Mouse (Mus musculus) inflammation-experienced regulatory T-cells, adult 6 months (primary cell): ENCODE results near the gene Neurl3. TPM values are rescaled to one million over a fixed set of nuclear protein-coding genes. Genes with fewer than 3 reads are reported as not detected.

Experiments
- ATAC-seq: one replicate; pipeline ENCODE4 v1.8.0; 2017
- polyA plus RNA-seq, 3 experiments: library from polyadenylated mRNA; unstranded; fragments of 100-300 nt; shearing (Covaris generic); gene quantifications; one replicate each; pipeline ENCODE4 v1.2.1; 2017

Neurl3 gene
- polyA plus RNA-seq, 3 experiments from 2014 or later, result 23.0 to 132 (median 83.6) TPM

DNA sequence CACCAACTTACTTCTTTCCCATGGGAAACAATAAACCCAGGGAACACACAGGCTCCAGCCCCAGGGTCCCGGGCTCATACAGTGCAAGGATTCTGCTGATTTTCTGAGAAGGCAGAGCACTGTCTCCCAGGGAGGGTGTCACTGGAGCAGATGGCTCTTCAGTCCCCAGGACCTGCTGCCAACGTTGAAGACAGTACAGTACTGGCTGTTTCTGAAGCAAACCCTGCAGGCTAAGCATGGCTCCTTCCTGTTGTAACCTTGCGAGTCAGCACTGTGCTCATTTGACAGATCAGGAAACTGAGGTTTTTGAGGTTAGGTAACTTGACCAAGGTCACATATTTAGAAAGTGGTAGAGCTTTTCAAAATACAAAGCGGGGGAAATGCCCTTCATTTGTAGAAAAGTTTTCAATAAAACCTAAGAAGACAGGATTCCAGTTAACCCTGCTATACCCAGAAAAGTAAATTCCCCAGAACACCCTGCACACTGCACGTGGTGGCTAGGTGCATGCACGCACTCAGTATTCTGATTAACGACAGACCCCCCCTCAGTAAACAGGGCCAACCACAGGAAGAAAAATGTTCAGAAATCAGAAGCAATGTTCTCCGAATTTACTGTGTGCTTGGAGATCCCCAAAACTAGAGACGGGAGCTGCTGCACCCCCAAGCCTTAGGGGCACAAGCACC is 22.1 kb upstream of the Neurl3 start:
- peak; percentile 78 for ATAC-seq

- ATAC-seq, result peak; percentile 66
Observed at GRCm38 (mm10) chr1:36294402-36294801, 19.9 kb upstream of the Neurl3 start.

DNA sequence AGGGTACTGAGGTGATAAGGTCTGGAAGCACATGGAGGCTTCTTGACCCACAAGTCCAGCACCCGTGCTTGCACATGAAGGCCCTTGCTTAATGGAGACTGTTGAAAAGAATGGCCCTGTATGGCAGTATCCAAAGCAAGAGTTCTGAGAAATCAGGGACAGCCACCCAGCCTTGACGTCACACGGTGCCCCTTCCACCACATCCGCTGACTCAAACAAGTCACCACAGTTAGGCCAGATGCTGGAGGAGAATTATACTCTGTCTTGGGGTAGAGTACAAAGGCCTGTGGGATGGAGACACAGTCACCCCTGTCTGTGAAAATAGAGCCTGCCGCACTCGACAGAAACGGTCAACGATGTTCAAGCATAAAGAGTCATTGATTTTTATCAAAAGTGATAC is 19.0 kb upstream of the Neurl3 start:
- peak; percentile 47 for ATAC-seq

DNA sequence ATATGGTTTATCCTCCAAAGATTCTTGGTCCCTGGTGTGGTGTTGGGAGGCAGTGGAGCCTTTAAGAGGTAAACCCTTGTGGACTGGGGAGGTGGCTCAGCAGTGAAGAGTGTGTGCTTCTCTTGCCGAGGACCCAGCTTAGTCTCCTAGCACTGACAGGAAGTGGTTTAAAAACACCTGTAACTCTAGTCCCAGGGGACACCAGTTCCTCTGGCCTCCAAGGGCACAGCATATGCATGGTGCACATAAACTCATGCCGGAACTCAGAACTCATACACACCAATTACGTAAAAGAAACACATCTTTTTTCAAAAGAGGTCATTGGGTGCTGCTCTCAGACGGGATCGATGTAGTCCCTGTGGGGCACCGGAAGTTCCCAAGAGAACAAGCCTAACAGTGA is 7.4 kb upstream of the Neurl3 start:
- ATAC-seq, result peak; percentile 82

GRCm38 (mm10) chr1:36280938-36281337 is 6.5 kb upstream of the Neurl3 start:
- no peak for ATAC-seq

DNA sequence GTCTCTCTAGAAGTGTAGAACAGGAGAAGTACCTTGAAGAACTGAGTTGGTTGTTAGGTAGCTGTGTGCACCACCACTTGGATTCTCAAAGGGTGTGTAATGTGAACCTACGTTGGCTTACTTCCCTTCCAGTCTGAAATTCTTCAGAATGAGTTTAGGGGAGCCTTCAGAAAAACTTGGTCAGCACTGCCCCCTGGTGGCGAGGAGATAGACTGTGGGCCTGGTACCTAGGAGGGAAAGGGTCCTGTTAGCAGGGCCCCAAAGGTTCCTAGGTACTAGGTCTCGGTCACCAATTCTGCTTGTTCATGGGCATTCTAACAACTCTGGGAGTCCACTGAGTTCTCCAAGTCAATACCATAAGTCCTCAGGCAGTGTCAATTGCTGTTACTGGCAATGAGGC is 4.7 kb upstream of the Neurl3 start:
- ATAC-seq, result peak; percentile 60

GRCm38 (mm10) chr1:36277267-36278060 is 3.0 kb upstream of the Neurl3 start:
- no peak for ATAC-seq

GRCm38 (mm10) chr1:36275635-36276389 is 1.3 kb upstream of the Neurl3 start:
- ATAC-seq, result no peak

GRCm38 (mm10) chr1:36273288-36273687 is 1.2 kb downstream of the Neurl3 start:
- peak; percentile 71 for ATAC-seq

DNA sequence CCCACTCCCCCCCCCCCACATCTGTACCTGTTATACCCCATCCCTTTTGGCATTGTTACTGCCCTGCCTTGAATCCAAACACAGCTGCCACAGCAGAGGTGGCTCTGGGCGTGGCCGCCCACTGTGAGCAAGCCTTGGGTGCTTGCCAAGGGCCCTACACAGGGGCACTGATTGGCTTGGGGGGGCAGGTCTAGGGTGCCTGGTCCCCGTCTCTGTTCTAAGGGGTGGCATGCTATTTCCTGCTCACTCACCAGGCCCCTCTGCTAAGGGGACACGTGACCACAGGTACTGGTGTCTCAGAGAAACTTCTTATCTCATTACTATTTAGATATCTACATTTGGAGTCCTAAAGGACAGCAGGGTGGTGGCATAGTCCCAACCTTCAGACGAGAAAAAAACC is 1.9 kb downstream of the Neurl3 start:
- peak; percentile 63 for ATAC-seq

GRCm38 (mm10) chr1:36271516-36272230 is 2.8 kb downstream of the Neurl3 start:
- no peak for ATAC-seq

GRCm38 (mm10) chr1:36270666-36271065 is 3.8 kb downstream of the Neurl3 start:
- no peak for ATAC-seq

- ATAC-seq, result no peak
Observed at GRCm38 (mm10) chr1:36269121-36269795, 5.2 kb downstream of the Neurl3 start.

- no peak for ATAC-seq
Observed at GRCm38 (mm10) chr1:36267595-36267994, 6.9 kb downstream of the Neurl3 start.

DNA sequence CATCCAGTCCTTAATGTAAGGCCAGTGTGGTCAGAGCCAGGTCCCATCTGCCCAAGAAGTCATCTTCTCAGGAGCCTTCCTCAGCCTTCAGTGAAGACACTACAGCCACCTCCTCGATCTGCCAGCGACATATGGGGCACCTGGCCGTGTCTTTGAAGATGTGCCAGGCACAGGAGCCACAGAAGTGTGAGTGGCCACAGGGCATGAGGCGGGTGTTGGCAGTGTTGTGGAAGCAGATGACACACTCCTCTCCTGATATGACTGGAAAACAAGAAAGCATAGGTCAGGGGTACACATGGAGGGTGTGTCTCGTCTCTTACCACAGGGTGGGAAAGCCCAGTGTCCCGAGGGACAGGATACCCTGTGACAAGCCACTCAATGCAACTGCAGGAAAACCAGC is 8.2 kb downstream of the Neurl3 start:
- ATAC-seq, result no peak

- peak; percentile 81 for ATAC-seq
Observed at GRCm38 (mm10) chr1:36263833-36264488, 10.5 kb downstream of the Neurl3 start.

GRCm38 (mm10) chr1:36261708-36262504 is 12.6 kb downstream of the Neurl3 start:
- peak; percentile 56 for ATAC-seq

GRCm38 (mm10) chr1:36260418-36260817 is 14.1 kb downstream of the Neurl3 start:
- ATAC-seq, result peak; percentile 27

DNA sequence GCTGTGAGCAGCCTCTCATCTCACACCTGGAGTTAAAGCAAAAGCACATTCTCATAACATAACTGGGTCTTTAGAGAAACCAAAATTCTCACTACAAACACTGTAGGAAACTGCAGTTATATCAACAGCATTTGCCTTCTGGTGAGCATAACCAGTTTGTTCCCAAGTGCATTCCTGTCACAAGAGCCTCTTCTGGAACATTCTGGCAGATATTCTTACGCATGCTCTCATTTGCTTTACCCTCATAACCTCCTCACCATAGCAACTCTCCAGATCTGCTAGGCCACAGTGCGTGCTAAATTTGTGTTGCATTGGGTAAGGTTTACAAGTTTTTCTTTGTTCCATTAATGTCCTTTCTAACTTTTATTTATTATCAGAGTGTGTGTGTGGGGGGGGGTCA is 15.2 kb downstream of the Neurl3 start:
- ATAC-seq, result no peak

- no peak for ATAC-seq
Observed at GRCm38 (mm10) chr1:36258631-36259030, 15.8 kb downstream of the Neurl3 start.

DNA sequence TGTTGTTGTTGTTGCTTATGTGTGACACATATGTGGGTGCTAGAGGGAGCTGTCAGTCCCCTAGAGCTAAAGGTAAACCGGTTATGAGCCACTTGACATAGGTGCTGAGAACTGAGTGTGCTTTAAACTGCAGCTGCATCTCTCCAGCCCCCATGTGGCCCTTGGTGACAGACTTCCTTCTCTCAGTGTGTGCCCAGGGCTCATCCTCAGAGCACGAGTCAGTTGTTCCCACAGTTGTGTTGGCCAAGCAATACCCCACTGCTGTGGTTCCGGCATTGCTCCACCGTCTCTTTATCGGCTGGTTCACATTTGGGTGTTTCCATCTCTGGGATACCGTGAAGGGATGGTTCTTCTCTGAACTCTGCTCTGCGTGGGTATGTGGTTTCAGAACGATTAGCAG is 17.2 kb downstream of the Neurl3 start:
- ATAC-seq, result no peak
